Mouse (Mus musculus) C2C12 (cell line): ENCODE measurements around the gene Cygb. TPM values are rescaled to one million over a fixed set of nuclear protein-coding genes. Genes with fewer than 3 reads are reported as not detected.
"Not testable (repeated sequence)": the region's sequence is repeated elsewhere in the genome, so short reads cannot be mapped to it uniquely, and the experiment has no call there.

Source experiments
- H3K27me3 ChIP-seq: one replicate; pipeline ENCODE4 v1.6.1; 2011; ENCODE audit not compliant: control insufficient read depth, insufficient read depth, insufficient read length
- H3K36me3 ChIP-seq: one replicate; pipeline ENCODE4 v1.6.1; 2011; ENCODE audit not compliant: control insufficient read depth, insufficient read depth
- H3K4me3 ChIP-seq: one replicate; pipeline ENCODE4 v1.5.1; 2011; ENCODE audit warnings: mild to moderate bottlenecking, control low read depth; ENCODE audit not compliant: poor library complexity, insufficient read depth, severe bottlenecking
- H3K79me2 ChIP-seq: one replicate; pipeline ENCODE4 v1.6.1; 2011; ENCODE audit not compliant: control insufficient read depth, insufficient read depth
- H3K79me3 ChIP-seq: one replicate; pipeline ENCODE4 v1.6.1; 2011; ENCODE audit warnings: low read depth, control low read depth
- H3ac ChIP-seq: one replicate; pipeline ENCODE3; 2011; ENCODE audit warnings: low read depth; ENCODE audit not compliant: control insufficient read depth, insufficient read length
- CEBPB ChIP-seq: IDR thresholded peaks from one replicate; pipeline ENCODE4 v1.6.1; 2011; ENCODE audit warnings: low read depth, mild to moderate bottlenecking, control low read depth, moderate library complexity
- CTCF ChIP-seq: IDR thresholded peaks from one replicate; pipeline ENCODE4 v1.5.1; 2011; ENCODE audit not compliant: control insufficient read depth, insufficient read depth, insufficient read length
- FOSL1 ChIP-seq: IDR thresholded peaks from one replicate; pipeline ENCODE4 v1.8.0; 2011; ENCODE audit warnings: mild to moderate bottlenecking, low read length; ENCODE audit not compliant: poor library complexity, insufficient read depth, severe bottlenecking
- MAX ChIP-seq: IDR thresholded peaks from one replicate; pipeline ENCODE4 v1.6.1; 2011; ENCODE audit warnings: mild to moderate bottlenecking, control low read depth
- MYOD1 ChIP-seq: IDR thresholded peaks from one replicate; pipeline ENCODE4 v1.6.1; 2011; ENCODE audit warnings: low read depth; ENCODE audit not compliant: control insufficient read depth, insufficient read length
- MYOG ChIP-seq: IDR thresholded peaks from one replicate; pipeline ENCODE4 v1.6.1; 2011; ENCODE audit not compliant: control insufficient read depth, insufficient read length; ENCODE audit errors: extremely low read depth
- USF1 ChIP-seq: IDR thresholded peaks from one replicate; pipeline ENCODE4 v1.6.1; 2011; ENCODE audit warnings: low read depth, mild to moderate bottlenecking, control low read depth, moderate library complexity
- polyA plus RNA-seq: library from polyadenylated mRNA; unstranded; fragments of >200 nt; fragmentation: generic; extraction: Trizol; gene quantifications from one replicate; pipeline ENCODE4 v1.2.1, GENCODE M21; 2012; ENCODE audit warnings: missing spikeins

The Cygb gene
- polyA plus RNA-seq, 1 experiment, result 0.95 TPM

GRCm38 (mm10) chr11:116611883-116612282 lies 42.2 kb downstream of the Cygb start:
- Histone ChIP-seq H3K36me3 (peaks cover 5% of the 10 kb centered on the region), H3K79me2 (peaks cover 12% of the 10 kb centered on the region), H3K27me3 (no peaks in the 10 kb centered on the region), H3K79me3 (no peaks in the 10 kb centered on the region), H3ac (no peak overlapping the region), H3K4me3 (no peak overlapping the region)
- TF ChIP-seq CTCF, result no peak
- no peak for TF ChIP-seq MYOD1

GRCm38 (mm10) chr11:116611168-116611567 lies 42.9 kb downstream of the Cygb start:
- H3K79me3 ChIP-seq, H3K36me3 ChIP-seq, H3ac ChIP-seq, H3K4me3 ChIP-seq, H3K27me3 ChIP-seq: not testable (repeated sequence)
- peaks cover 12% of the 10 kb centered on the region for H3K79me2 ChIP-seq

GRCm38 (mm10) chr11:116609965-116610630 lies 44.0 kb downstream of the Cygb start:
- Histone ChIP-seq H3K27me3 (no peaks in the 10 kb centered on the region), H3K36me3 (peaks cover 8% of the 10 kb centered on the region), H3K79me2 (peaks cover 9% of the 10 kb centered on the region), H3ac (no peak overlapping the region), H3K4me3 (no peak overlapping the region), H3K79me3 (no peaks in the 10 kb centered on the region)
- TF ChIP-seq FOSL1, result no peak
- TF ChIP-seq CEBPB, result no peak
- no peak for TF ChIP-seq CTCF
- no peak for TF ChIP-seq MYOD1
- TF ChIP-seq MYOG, result no peak
- no peak for TF ChIP-seq MAX
- TF ChIP-seq USF1, result no peak

GRCm38 (mm10) chr11:116607717-116608116 lies 46.4 kb downstream of the Cygb start:
- no peak overlapping the region for H3K4me3 ChIP-seq
- TF ChIP-seq MYOD1, result no peak
- no peaks in the 10 kb centered on the region for H3K79me2 ChIP-seq
- peaks cover 14% of the 10 kb centered on the region for H3K36me3 ChIP-seq
- no peaks in the 10 kb centered on the region for H3K79me3 ChIP-seq
- H3ac ChIP-seq, result no peak overlapping the region
- no peaks in the 10 kb centered on the region for H3K27me3 ChIP-seq

GRCm38 (mm10) chr11:116604097-116604496 lies 50.0 kb downstream of the Cygb start:
- Histone ChIP-seq H3ac (no peak overlapping the region), H3K36me3 (peaks cover 14% of the 10 kb centered on the region), H3K27me3 (no peaks in the 10 kb centered on the region), H3K79me3 (no peaks in the 10 kb centered on the region), H3K4me3 (no peak overlapping the region), H3K79me2 (no peaks in the 10 kb centered on the region)
- TF ChIP-seq FOSL1, result no peak
- TF ChIP-seq CEBPB, result no peak
- no peak for TF ChIP-seq USF1
- no peak for TF ChIP-seq MYOG
- TF ChIP-seq CTCF, result no peak
- TF ChIP-seq MYOD1, result no peak
- TF ChIP-seq MAX, result no peak

GRCm38 (mm10) chr11:116603339-116603738 lies 50.8 kb downstream of the Cygb start:
- H3ac ChIP-seq, result no peak overlapping the region
- peak; percentile 39 for TF ChIP-seq CTCF
- TF ChIP-seq MYOD1, result no peak
- H3K79me2 ChIP-seq, result no peaks in the 10 kb centered on the region
- no peak overlapping the region for H3K4me3 ChIP-seq
- no peaks in the 10 kb centered on the region for H3K27me3 ChIP-seq
- peaks cover 14% of the 10 kb centered on the region for H3K36me3 ChIP-seq
- H3K79me3 ChIP-seq, result no peaks in the 10 kb centered on the region

- no peaks in the 10 kb centered on the region for H3K79me3 ChIP-seq
- TF ChIP-seq USF1 (no peak), CEBPB (no peak), CTCF (no peak), MYOD1 (no peak), MAX (no peak), FOSL1 (no peak), MYOG (no peak)
- no peak overlapping the region for H3ac ChIP-seq
- H3K36me3 ChIP-seq, result peaks cover 9% of the 10 kb centered on the region
- no peaks in the 10 kb centered on the region for H3K79me2 ChIP-seq
- no peak overlapping the region for H3K4me3 ChIP-seq
- no peaks in the 10 kb centered on the region for H3K27me3 ChIP-seq
These were observed 52.1 kb downstream of the Cygb start for GRCm38 (mm10) chr11:116602043-116602442.
